Mouse (Mus musculus): ENCODE measurements around the gene Wnk2. TPM values are rescaled to one million over a fixed set of nuclear protein-coding genes. Genes with fewer than 3 reads are reported as not detected.

Gene Wnk2
- polyA plus RNA-seq, 1 experiment from 2014 or later: 1.6 TPM

DNA sequence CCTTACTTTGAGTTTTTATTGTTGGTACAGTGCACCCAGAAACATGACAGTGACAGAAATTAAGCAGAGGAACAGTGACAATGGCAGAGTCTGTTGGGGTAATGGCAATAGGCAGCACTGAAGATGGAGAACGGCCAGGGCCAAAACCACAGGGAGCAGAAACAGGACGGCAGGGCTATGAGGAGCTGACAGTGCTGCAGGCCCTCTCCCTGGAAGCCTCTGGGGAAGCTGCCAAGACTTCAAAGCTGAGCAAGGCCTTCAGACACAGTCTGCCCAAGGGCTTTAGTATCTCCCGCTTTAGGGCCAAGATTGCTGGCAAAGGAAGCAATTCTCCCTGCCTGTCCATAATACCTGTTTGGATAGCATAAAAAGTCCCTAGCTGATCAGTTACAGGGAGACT, 146.1 kb downstream of the Wnk2 start:
- no peak for ATAC-seq (ENCODE audit: low FRiP score, low TSS enrichment)
- WGBS: 48% methylated on average over 3 of the region's 3 CpGs

DNA sequence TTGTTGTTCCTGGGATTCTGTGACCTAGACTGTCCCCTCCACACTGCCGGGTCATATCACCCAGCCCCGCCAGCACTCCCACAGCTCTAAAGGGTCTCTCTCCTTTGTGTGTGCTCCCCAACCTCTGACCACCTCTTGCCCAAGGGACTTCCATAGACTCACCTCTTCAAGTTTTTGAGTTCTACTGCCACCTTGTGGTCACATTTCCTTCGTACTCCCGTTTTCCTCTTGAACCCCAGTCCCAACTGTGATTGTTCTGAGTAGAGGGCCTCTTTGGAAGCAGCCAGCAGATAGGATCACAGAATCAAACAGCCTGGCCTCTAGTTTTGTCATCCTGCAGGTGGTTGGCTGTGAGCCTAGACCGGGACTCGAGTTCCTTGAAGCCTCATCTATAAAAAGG, 149.2 kb downstream of the Wnk2 start:
- DNase-seq (ENCODE audit: low spot score) (peak; percentile 60), ATAC-seq (ENCODE audit: low FRiP score, low TSS enrichment) (peak; percentile 67)
- no peak overlapping the region for H3K4me2 ChIP-seq (replicated peaks; ENCODE audit: low read depth)
- no peaks in the 10 kb centered on the region for H3K36me3 ChIP-seq (ENCODE audit: control insufficient read depth, insufficient read depth, low read length)
- no peak overlapping the region for H3K4me3 ChIP-seq (ENCODE audit: low read depth, low read length)
- no peaks in the 10 kb centered on the region for H3K9me3 ChIP-seq (ENCODE audit: control insufficient read depth, low read length)
- no peaks in the 10 kb centered on the region for H3K4me1 ChIP-seq (replicated peaks; ENCODE audit: control insufficient read depth, insufficient read depth)
- H3K27ac ChIP-seq (replicated peaks): no peak overlapping the region
- TF ChIP-seq CTCF (IDR thresholded peaks at IDR 0.05; ENCODE audit: low read depth): peak; percentile 86
- no peak for TF ChIP-seq EP300 (optimal IDR thresholded peaks at IDR 0.05)
- no peaks in the 10 kb centered on the region for H3K27me3 ChIP-seq (ENCODE audit: control insufficient read depth, insufficient read depth, low read length)
- no peak overlapping the region for H3K9ac ChIP-seq (ENCODE audit: low read length)
- 11% methylated on average over 6 of the region's 6 CpGs for WGBS

More for the DNA sequence above, 146.1 kb downstream of the Wnk2 start:
- Histone ChIP-seq H3K36me3 (ENCODE audit: control insufficient read depth, insufficient read depth, low read length) (no peaks in the 10 kb centered on the region), H3K9me3 (ENCODE audit: control insufficient read depth, low read length) (no peaks in the 10 kb centered on the region), H3K4me2 (replicated peaks; ENCODE audit: low read depth) (no peak overlapping the region), H3K27me3 (ENCODE audit: control insufficient read depth, insufficient read depth, low read length) (no peaks in the 10 kb centered on the region), H3K4me3 (ENCODE audit: low read depth, low read length) (no peak overlapping the region), H3K4me1 (replicated peaks; ENCODE audit: control insufficient read depth, insufficient read depth) (no peaks in the 10 kb centered on the region), H3K27ac (replicated peaks) (no peak overlapping the region), H3K9ac (ENCODE audit: low read length) (no peak overlapping the region)
- TF ChIP-seq EP300 (optimal IDR thresholded peaks at IDR 0.05) (no peak), CTCF (IDR thresholded peaks at IDR 0.05; ENCODE audit: low read depth) (no peak)
- DNase-seq (ENCODE audit: low spot score): no peak

DNA sequence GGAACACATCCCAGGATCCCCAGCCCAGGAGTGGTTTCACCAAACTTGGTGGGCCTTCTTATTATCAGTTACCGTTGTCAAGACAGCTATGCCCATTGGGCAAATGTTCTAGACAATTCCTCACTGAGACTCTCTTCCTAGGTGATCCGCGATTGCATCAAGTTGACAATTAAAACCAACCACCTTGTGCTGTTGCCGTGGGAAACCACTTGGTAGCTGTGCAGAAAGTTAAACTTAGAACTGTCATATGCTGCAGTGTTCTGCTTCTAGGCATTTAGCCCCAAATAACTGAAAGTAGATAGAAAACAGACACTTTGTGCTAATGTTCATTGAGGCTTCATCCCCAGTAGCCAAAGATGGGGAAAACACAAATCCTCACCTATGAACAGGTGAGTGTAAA, 151.1 kb downstream of the Wnk2 start:
- no peak for ATAC-seq (ENCODE audit: low FRiP score, low TSS enrichment)
- Histone ChIP-seq H3K4me1 (replicated peaks; ENCODE audit: control insufficient read depth, insufficient read depth) (no peaks in the 10 kb centered on the region), H3K4me3 (ENCODE audit: low read depth, low read length) (no peak overlapping the region), H3K9ac (ENCODE audit: low read length) (no peak overlapping the region), H3K9me3 (ENCODE audit: control insufficient read depth, low read length) (no peaks in the 10 kb centered on the region), H3K36me3 (ENCODE audit: control insufficient read depth, insufficient read depth, low read length) (no peaks in the 10 kb centered on the region), H3K4me2 (replicated peaks; ENCODE audit: low read depth) (no peak overlapping the region), H3K27ac (replicated peaks) (no peak overlapping the region), H3K27me3 (ENCODE audit: control insufficient read depth, insufficient read depth, low read length) (no peaks in the 10 kb centered on the region)
- no peak for DNase-seq (ENCODE audit: low spot score)
- no peak for TF ChIP-seq CTCF (IDR thresholded peaks at IDR 0.05; ENCODE audit: low read depth)
- TF ChIP-seq EP300 (optimal IDR thresholded peaks at IDR 0.05): no peak
- 78% methylated on average over 4 of the region's 4 CpGs for WGBS

DNA sequence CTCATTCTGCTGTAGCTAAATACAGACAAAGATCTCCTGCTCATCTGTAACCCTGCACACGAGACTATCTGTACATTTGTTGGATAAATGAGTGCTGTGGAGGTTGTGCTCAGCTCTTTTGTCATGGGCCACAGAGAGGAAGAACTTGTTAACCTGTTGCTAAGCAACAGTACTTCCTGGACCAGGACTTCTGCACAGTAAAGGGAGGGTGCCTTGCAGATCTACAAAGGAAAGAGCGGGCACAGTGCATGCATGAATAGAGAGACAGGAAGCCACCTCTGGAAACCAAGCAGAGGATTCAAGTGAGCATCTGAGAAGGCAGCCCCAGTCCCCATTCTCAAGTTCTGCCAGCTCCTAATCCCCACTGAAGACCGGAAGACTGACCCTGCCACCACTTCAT, 152.9 kb downstream of the Wnk2 start:
- DNase-seq (ENCODE audit: low spot score) (no peak), ATAC-seq (ENCODE audit: low FRiP score, low TSS enrichment) (no peak; the same call in 1 of the 2 replicates)
- Histone ChIP-seq H3K27ac (replicated peaks) (no peak overlapping the region), H3K4me2 (replicated peaks; ENCODE audit: low read depth) (no peak overlapping the region), H3K9ac (ENCODE audit: low read length) (no peak overlapping the region), H3K27me3 (ENCODE audit: control insufficient read depth, insufficient read depth, low read length) (no peaks in the 10 kb centered on the region), H3K4me3 (ENCODE audit: low read depth, low read length) (no peak overlapping the region), H3K9me3 (ENCODE audit: control insufficient read depth, low read length) (no peaks in the 10 kb centered on the region), H3K36me3 (ENCODE audit: control insufficient read depth, insufficient read depth, low read length) (no peaks in the 10 kb centered on the region), H3K4me1 (replicated peaks; ENCODE audit: control insufficient read depth, insufficient read depth) (no peaks in the 10 kb centered on the region)
- 28% methylated on average over 3 of the region's 3 CpGs for WGBS
- TF ChIP-seq EP300 (optimal IDR thresholded peaks at IDR 0.05) (no peak), CTCF (IDR thresholded peaks at IDR 0.05; ENCODE audit: low read depth) (no peak)

DNA sequence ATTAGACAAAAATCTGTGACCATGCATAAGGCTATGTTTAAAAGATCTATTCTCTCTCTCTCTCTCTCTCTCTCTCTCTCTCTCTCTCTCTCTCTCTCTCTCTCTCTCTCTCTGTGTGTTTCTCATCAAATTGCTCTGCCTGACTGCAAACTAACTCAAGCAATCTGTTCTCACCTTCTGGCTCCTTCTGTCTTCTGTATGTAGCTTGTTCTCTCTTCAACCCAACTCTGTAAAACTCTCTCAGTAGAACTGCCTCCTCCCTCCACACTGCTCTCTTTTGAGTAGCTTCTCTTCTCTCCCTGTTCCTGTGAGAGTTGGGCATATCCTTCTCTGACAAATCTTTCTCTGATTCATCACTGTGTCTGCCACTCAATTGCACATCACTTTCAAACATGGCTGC, 154.9 kb downstream of the Wnk2 start:
- H3K36me3 ChIP-seq (ENCODE audit: control insufficient read depth, insufficient read depth, low read length): no peaks in the 10 kb centered on the region
- DNase-seq (ENCODE audit: low spot score) (no peak), ATAC-seq (ENCODE audit: low FRiP score, low TSS enrichment) (no peak)
- H3K27ac ChIP-seq (replicated peaks): no peak overlapping the region
- TF ChIP-seq CTCF (IDR thresholded peaks at IDR 0.05; ENCODE audit: low read depth): no peak
- TF ChIP-seq EP300 (optimal IDR thresholded peaks at IDR 0.05): no peak
- H3K4me3 ChIP-seq (ENCODE audit: low read depth, low read length): no peak overlapping the region
- H3K27me3 ChIP-seq (ENCODE audit: control insufficient read depth, insufficient read depth, low read length): no peaks in the 10 kb centered on the region
- H3K9ac ChIP-seq (ENCODE audit: low read length): no peak overlapping the region
- H3K9me3 ChIP-seq (ENCODE audit: control insufficient read depth, low read length): no peaks in the 10 kb centered on the region
- H3K4me1 ChIP-seq (replicated peaks; ENCODE audit: control insufficient read depth, insufficient read depth): no peaks in the 10 kb centered on the region
- H3K4me2 ChIP-seq (replicated peaks; ENCODE audit: low read depth): no peak overlapping the region

DNA sequence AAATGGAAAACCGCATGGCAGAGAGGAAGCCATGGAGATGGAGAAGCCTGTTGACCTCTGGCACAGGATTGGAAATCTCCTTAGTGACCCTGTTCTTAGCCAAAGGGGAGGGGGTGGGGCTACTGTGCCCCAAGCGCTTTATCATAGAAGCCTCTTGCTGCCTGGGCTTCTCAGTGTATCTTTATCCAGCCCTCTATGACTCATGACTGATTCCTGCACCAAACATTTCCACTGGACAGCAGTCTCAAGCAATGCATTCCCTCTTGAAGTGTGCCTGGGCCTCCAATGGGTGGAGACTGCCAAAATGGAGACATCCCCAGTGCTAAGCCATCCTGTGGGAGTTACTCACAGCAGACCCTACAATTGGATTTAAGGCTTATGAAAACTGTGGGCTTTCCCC, 157.7 kb downstream of the Wnk2 start:
- H3K27ac ChIP-seq (replicated peaks): no peak overlapping the region
- DNase-seq (ENCODE audit: low spot score) (no peak), ATAC-seq (ENCODE audit: low FRiP score, low TSS enrichment) (peak; percentile 63; the same call in 1 of the 2 replicates)
- no peak overlapping the region for H3K9ac ChIP-seq (ENCODE audit: low read length)
- no peak overlapping the region for H3K4me3 ChIP-seq (ENCODE audit: low read depth, low read length)
- 96% methylated on average over 2 of the region's 2 CpGs for WGBS
- H3K27me3 ChIP-seq (ENCODE audit: control insufficient read depth, insufficient read depth, low read length): no peaks in the 10 kb centered on the region
- no peaks in the 10 kb centered on the region for H3K9me3 ChIP-seq (ENCODE audit: control insufficient read depth, low read length)
- H3K4me2 ChIP-seq (replicated peaks; ENCODE audit: low read depth): no peak overlapping the region
- H3K4me1 ChIP-seq (replicated peaks; ENCODE audit: control insufficient read depth, insufficient read depth): no peaks in the 10 kb centered on the region
- no peaks in the 10 kb centered on the region for H3K36me3 ChIP-seq (ENCODE audit: control insufficient read depth, insufficient read depth, low read length)
- TF ChIP-seq EP300 (optimal IDR thresholded peaks at IDR 0.05) (no peak), CTCF (IDR thresholded peaks at IDR 0.05; ENCODE audit: low read depth) (no peak)

Other genes starting within 250 kb of the Wnk2 start
- gene Fam120a, start 180.0 kb downstream of the Wnk2 start, polyA plus RNA-seq (2015; fragmentation: Nextera tagmentation; extraction: Ambion mirVana): 18.1 and 18.7 TPM in 2 replicates
- gene Ninj1, start 39.5 kb upstream of the Wnk2 start, polyA plus RNA-seq (2015; fragmentation: Nextera tagmentation; extraction: Ambion mirVana): 76.3 and 83.1 TPM in 2 replicates
- gene Card19, start 68.0 kb upstream of the Wnk2 start, polyA plus RNA-seq (2015; fragmentation: Nextera tagmentation; extraction: Ambion mirVana): 83.5 and 86.2 TPM in 2 replicates
- gene Susd3, start 100.7 kb upstream of the Wnk2 start, polyA plus RNA-seq (2015; fragmentation: Nextera tagmentation; extraction: Ambion mirVana): 1.0 and 1.2 TPM in 2 replicates
- 0.23 and 0.25 TPM in 2 replicates for gene Fgd3, start 172.3 kb upstream of the Wnk2 start, polyA plus RNA-seq (2015; fragmentation: Nextera tagmentation; extraction: Ambion mirVana)
- gene Bicd2, start 193.6 kb upstream of the Wnk2 start, polyA plus RNA-seq (2015; fragmentation: Nextera tagmentation; extraction: Ambion mirVana): 19.6 TPM in 2 replicates

All from stomach, postnatal 0 days (tissue).